ENCODE assay signal across 8 mouse cellular contexts in the genomic region with DNA sequence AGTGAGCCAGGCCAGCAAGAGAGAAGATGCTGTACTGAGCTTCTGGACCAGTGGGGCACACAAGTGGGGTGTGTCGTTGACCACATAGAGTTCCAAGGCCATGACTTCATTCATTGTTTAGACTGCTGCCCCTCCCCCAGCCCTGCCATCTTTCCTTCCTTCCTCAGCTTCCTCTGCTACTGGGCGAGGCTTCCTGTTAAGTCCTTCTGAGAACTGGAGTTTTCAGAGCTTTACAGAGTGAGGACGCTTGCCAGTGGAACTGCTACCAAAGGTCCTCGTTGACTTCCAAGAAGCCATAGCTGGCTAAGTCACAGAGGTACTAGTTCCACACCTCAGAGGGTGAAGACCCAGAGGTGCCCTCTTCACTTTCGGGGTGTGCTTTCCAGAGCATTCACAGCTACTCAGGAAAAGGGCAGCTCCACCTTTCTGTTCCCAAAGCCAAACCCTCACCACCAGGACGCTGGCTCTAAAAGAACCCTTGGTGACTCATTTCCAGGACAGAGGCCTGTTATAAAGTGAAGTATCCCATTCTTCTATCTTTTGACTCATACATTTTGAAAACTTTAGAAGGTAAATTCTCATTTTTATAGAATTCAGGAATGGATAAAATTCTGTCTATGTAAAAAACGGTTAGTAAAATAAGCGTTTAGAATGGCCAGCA. TPM values are rescaled to one million over a fixed set of nuclear protein-coding genes. Genes with fewer than 3 reads are reported as not detected.
DNase-seq lines count a peak whose midpoint lies in the region; ATAC-seq lines count a peak whose summit lies in the region.

No protein-coding gene starts in this region.

- DNase-seq in ZHBTc4 (ENCODE audit: low read depth, low spot score): peak; percentile 39
- DNase-seq in heart, adult 18-20 months: peak; percentile 77 to 91
- DNase-seq in kidney, adult 9 months: peak; percentile 82
- DNase-seq in lung, postnatal 36 days: peak; percentile 94
- no peak for DNase-seq in testis, postnatal 14 days (ENCODE audit: low spot score)
- DNase-seq in left cerebral cortex, postnatal 14 days (ENCODE audit: low spot score in 2 of 2): no peak
- no peak for DNase-seq in urinary bladder, postnatal 4 days (ENCODE audit: low spot score in 2 of 2)

- H3K36me3 ChIP-seq in forebrain, embryonic 13.5 days (ENCODE audit: poor library complexity, severe bottlenecking): no peaks in the 10 kb centered on the region

- no peaks in the 10 kb centered on the region for H3K9me3 ChIP-seq in forebrain, embryonic 13.5 days (replicated peaks)

- no peak overlapping the region for H3K9ac ChIP-seq in forebrain, embryonic 13.5 days

- peaks cover 17% of the 10 kb centered on the region for H3K4me1 ChIP-seq in forebrain, embryonic 13.5 days

- no peak for ATAC-seq in forebrain, embryonic 13.5 days

- no peak overlapping the region for H3K27ac ChIP-seq in forebrain, embryonic 13.5 days

- H3K4me3 ChIP-seq in forebrain, embryonic 13.5 days: no peak overlapping the region

- intact Hi-C loops in left cerebral cortex, postnatal 14 days (cut with DNase I): no loop called here

- H3K4me2 ChIP-seq in forebrain, embryonic 13.5 days: no peak overlapping the region

- WGBS in forebrain, embryonic 13.5 days: 88% methylated on average over 8 of the region's 8 CpGs

- H3K27me3 ChIP-seq in forebrain, embryonic 13.5 days: no peaks in the 10 kb centered on the region

RNA-seq across cellular contexts. Expression of a gene that starts 49.6 kb away (rescaled TPM):
- total RNA-seq in heart, adult 18-20 months (2021): 10 to 100 TPM; 14.0 to 15.3 TPM
- polyA plus RNA-seq in forebrain, embryonic 13.5 days (2015; fragmentation: Nextera tagmentation; extraction: Ambion mirVana): 18.5 and 19.5 TPM in 2 replicates
- 10 to 100 TPM; 54.4 to 58.9 TPM for total RNA-seq in left cerebral cortex, postnatal 14 days (2021)

Comparison
In these comparisons a context has a peak if more than half of its experiments do, and no peak if none do; other contexts are left out.
1. DNase-seq: peak in ZHBTc4 (single experiment), heart, adult 18-20 months (2 of 2), kidney, adult 9 months (single experiment) and lung, postnatal 36 days (single experiment); none in testis, postnatal 14 days (single experiment), left cerebral cortex, postnatal 14 days (0 of 2) and urinary bladder, postnatal 4 days (0 of 2).